In the genomic region with DNA sequence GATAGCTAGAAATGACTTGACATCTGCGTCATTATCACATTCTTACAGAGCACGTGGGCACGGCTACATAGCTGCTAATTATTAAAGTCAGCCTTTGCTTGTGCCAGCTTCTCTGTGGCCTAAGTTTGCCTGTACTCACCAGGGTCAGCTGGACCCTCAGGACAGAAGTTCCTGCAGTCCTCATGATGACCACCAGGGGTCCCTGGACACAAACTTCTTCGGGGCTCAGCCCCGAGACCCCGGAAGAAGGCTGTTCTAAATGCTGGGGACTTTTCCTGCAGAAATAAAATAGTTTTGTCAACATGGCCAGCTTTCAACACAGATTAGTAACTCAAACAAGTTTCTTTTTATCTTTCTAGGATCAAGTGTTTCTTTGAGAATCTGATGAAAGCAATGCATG, we compare ENCODE assay signal across 8 mouse cellular contexts.
DNase-seq lines count a peak whose midpoint lies in the region; ATAC-seq lines count a peak whose summit lies in the region.

No protein-coding gene starts in this region.

- H3K36me3 ChIP-seq in forebrain, embryonic 10.5 days (replicated peaks): no peaks in the 10 kb centered on the region
- no peaks in the 10 kb centered on the region for H3K36me3 ChIP-seq in forebrain, embryonic 15.5 days
- no peaks in the 10 kb centered on the region for H3K36me3 ChIP-seq in liver, embryonic 11.5 days (ENCODE audit: control insufficient read depth, insufficient read depth, low read length)

- H3K4me2 ChIP-seq in forebrain, embryonic 15.5 days (replicated peaks): no peak overlapping the region
- H3K4me2 ChIP-seq in liver, embryonic 11.5 days: no peak overlapping the region

- H3K4me1 ChIP-seq in forebrain, embryonic 10.5 days: 0 out of 2 replicates have a peak, but pooled peaks cover 3% of the 10 kb centered on the region
- H3K4me1 ChIP-seq in forebrain, embryonic 15.5 days: no peaks in the 10 kb centered on the region
- H3K4me1 ChIP-seq in liver, embryonic 11.5 days (replicated peaks; ENCODE audit: control insufficient read depth, insufficient read depth, low read length): no peaks in the 10 kb centered on the region

- intact Hi-C loops in heart, postnatal 36 days (cut with DNase I): loop anchor here (2.0 to 5.0 kb wide), 3 partner anchors 62 to 744 kb away; no protein-coding TSS in a partner anchor

- H3K9me3 ChIP-seq in forebrain, embryonic 10.5 days: no peaks in the 10 kb centered on the region
- no peaks in the 10 kb centered on the region for H3K9me3 ChIP-seq in forebrain, embryonic 15.5 days
- H3K9me3 ChIP-seq in liver, embryonic 11.5 days (ENCODE audit: control insufficient read depth, low read length): no peaks in the 10 kb centered on the region

- H3K4me3 ChIP-seq in forebrain, embryonic 10.5 days: no peak overlapping the region
- H3K4me3 ChIP-seq in forebrain, embryonic 15.5 days: no peak overlapping the region
- H3K4me3 ChIP-seq in liver, embryonic 11.5 days (ENCODE audit: low read depth, low read length): no peak overlapping the region

- no peak for ATAC-seq in forebrain, embryonic 15.5 days (replicated peaks)
- no peak for ATAC-seq in liver, embryonic 11.5 days (replicated peaks; ENCODE audit: low FRiP score)
- ATAC-seq in activated CD4-positive, CD25-positive, alpha-beta regulatory T cell, adult 4 months: peak; percentile 36
- ATAC-seq in megakaryocyte-erythroid progenitor cell, adult 5-6 weeks (replicated peaks; ENCODE audit: low FRiP score, low TSS enrichment, poor library complexity, severe bottlenecking): 0 out of 2 replicates have a peak, but pooled peaks have one; percentile 52

- WGBS in forebrain, embryonic 10.5 days: 36% methylated on average over 6 of the region's 6 CpGs
- WGBS in forebrain, embryonic 15.5 days: 23% methylated on average over 6 of the region's 6 CpGs
- WGBS in liver, embryonic 11.5 days: 34% methylated on average over 6 of the region's 6 CpGs

- H3K27ac ChIP-seq in forebrain, embryonic 10.5 days: no peak overlapping the region
- H3K27ac ChIP-seq in forebrain, embryonic 15.5 days (replicated peaks): no peak overlapping the region
- no peak overlapping the region for H3K27ac ChIP-seq in liver, embryonic 11.5 days (ENCODE audit: low read depth, low read length)

- DNase-seq in forebrain, embryonic 10.5 days (ENCODE audit: extremely low spot score, low spot score): peak; percentile 61
- DNase-seq in liver: peak; percentile 42
- no peak for DNase-seq in liver, embryonic 11.5 days (ENCODE audit: low spot score)
- peak; percentile 36 to 55 for DNase-seq in heart, postnatal 36 days
- DNase-seq in spleen, postnatal 36 days (ENCODE audit: low spot score in 2 of 2): no peak

- no peaks in the 10 kb centered on the region for H3K27me3 ChIP-seq in forebrain, embryonic 10.5 days (ENCODE audit: poor library complexity, severe bottlenecking)
- H3K27me3 ChIP-seq in forebrain, embryonic 15.5 days: no peaks in the 10 kb centered on the region
- no peaks in the 10 kb centered on the region for H3K27me3 ChIP-seq in liver, embryonic 11.5 days (replicated peaks; ENCODE audit: control insufficient read depth, insufficient read depth, low read length)

- no peak overlapping the region for H3K9ac ChIP-seq in forebrain, embryonic 15.5 days (replicated peaks)
- H3K9ac ChIP-seq in liver, embryonic 11.5 days (ENCODE audit: low read depth, low read length): no peak overlapping the region

Comparison
In these comparisons a context has a peak if more than half of its experiments do, and no peak if none do; other contexts are left out.
1. DNase-seq: peak in forebrain, embryonic 10.5 days (single experiment), liver (single experiment) and heart, postnatal 36 days (2 of 2); none in liver, embryonic 11.5 days (single experiment) and spleen, postnatal 36 days (0 of 2).
2. ATAC-seq: peak in activated CD4-positive, CD25-positive, alpha-beta regulatory T cell, adult 4 months (single experiment) and megakaryocyte-erythroid progenitor cell, adult 5-6 weeks (single experiment); none in forebrain, embryonic 15.5 days (single experiment) and liver, embryonic 11.5 days (single experiment).